Mouse (Mus musculus) erythroblast, embryonic 14.5 days (primary cell): ENCODE results near the gene Lgmn. TPM values are rescaled to one million over a fixed set of nuclear protein-coding genes. Genes with fewer than 3 reads are reported as not detected.

Experiments used
- H3K27me3 ChIP-seq: 2 replicates; pipeline ENCODE4 v1.6.1; 2012; ENCODE audit warnings: inconsistent platforms; ENCODE audit not compliant: control insufficient read depth
- H3K36me3 ChIP-seq: 2 replicates; pipeline ENCODE4 v1.6.1; 2012; ENCODE audit warnings: mild to moderate bottlenecking, inconsistent platforms; ENCODE audit not compliant: control insufficient read depth
- H3K4me1 ChIP-seq: 2 replicates; pipeline ENCODE4 v1.6.1; 2012; ENCODE audit warnings: inconsistent platforms; ENCODE audit not compliant: control insufficient read depth
- H3K4me3 ChIP-seq: replicated peaks from 2 replicates; pipeline ENCODE3; 2012; ENCODE audit warnings: moderate library complexity, mild to moderate bottlenecking, inconsistent platforms
- H3K9me3 ChIP-seq: 2 replicates; pipeline ENCODE4 v1.6.1; 2012; ENCODE audit warnings: low read length, inconsistent platforms, mixed read lengths; ENCODE audit not compliant: control insufficient read depth
- GATA1 ChIP-seq: IDR thresholded peaks from 2 replicates; pipeline ENCODE4 v1.6.1; 2012; ENCODE audit warnings: low read length, inconsistent platforms, mixed read lengths
- TAL1 ChIP-seq: IDR thresholded peaks from 3 replicates; pipeline ENCODE4 v1.6.1; 2012; ENCODE audit warnings: low read length, inconsistent platforms, mixed read lengths
- polyA plus RNA-seq: library from polyadenylated mRNA; stranded (reverse); fragments of >175 nt; gene quantifications from 2 replicates; pipeline ENCODE4 v1.2.3, GENCODE M21; 2012

The Lgmn gene
- polyA plus RNA-seq, 1 experiment: 4.8 TPM

- H3K4me3 ChIP-seq: no peak overlapping the region
- no peaks in the 10 kb centered on the region; the same call in 1 of the 2 replicates for H3K9me3 ChIP-seq
- H3K27me3 ChIP-seq: peaks cover 5% of the 10 kb centered on the region
- H3K36me3 ChIP-seq: no peaks in the 10 kb centered on the region
- H3K4me1 ChIP-seq: peaks cover 11% of the 10 kb centered on the region
- TF ChIP-seq TAL1: no peak
- no peak for TF ChIP-seq GATA1
Observed at GRCm38 (mm10) chr12:102456467-102457193, 17.0 kb upstream of the Lgmn start.

DNA sequence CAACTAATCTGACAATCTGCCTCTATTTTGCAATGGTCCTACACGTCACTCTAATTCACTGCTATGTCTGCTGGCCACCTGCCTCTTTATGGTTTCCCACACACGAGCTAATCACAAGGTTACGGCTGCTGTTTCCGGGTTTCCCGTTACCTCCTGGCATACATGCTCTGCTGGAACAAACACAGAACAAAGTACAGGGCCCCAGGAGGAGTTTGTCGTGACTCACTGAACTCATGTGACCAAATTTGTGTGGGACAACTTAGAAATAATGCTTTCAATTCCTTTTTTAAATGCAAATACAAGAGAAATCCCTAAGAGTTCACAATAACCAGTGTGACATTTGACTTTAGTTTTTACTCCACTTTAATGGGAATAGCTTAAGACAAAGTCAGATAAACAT is 14.0 kb upstream of the Lgmn start:
- Histone ChIP-seq H3K9me3 (no peaks in the 10 kb centered on the region), H3K36me3 (no peaks in the 10 kb centered on the region), H3K27me3 (peaks cover 26% of the 10 kb centered on the region), H3K4me1 (peaks cover 19% of the 10 kb centered on the region), H3K4me3 (no peak overlapping the region)
- no peak for TF ChIP-seq TAL1
- TF ChIP-seq GATA1: no peak

DNA sequence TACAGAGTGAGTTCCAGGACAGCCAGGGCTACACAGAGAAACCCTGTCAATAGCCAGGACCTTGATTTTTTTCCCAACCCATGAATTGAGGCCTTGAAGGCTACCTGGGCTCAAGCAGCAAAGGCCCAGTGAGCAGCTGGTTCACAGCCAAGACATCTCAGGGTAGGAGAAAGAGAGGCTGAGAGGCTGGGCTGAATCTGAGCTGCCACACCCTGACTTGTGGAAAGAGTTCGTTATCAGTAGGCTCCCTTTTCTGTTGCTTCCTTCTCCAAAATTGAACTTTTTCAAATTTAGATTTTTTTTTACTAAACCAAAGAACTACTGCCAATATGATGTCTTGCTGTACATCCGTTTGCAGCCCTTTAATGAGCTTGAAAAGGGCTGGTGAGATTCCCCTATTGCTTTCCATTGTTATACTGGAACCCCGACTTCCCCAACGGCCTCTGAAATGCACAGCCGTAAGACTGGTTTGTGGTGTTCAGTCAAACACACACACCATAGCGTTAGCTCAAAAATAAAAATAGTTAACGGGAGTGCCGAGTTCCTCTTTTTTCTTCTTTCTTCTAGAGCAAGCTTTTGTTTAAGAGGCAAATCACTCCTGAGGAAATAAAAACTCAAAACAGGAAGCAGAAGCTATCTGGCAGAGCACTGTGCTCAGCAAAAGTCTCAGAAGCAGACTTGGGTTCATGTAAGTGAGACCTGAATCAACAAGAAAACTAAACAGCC is 11.7 kb upstream of the Lgmn start:
- no peak overlapping the region for H3K4me3 ChIP-seq
- TF ChIP-seq GATA1 (no peak), TAL1 (no peak)
- no peaks in the 10 kb centered on the region for H3K36me3 ChIP-seq
- peaks cover 12% of the 10 kb centered on the region for H3K4me1 ChIP-seq
- peaks cover 25% of the 10 kb centered on the region for H3K27me3 ChIP-seq
- no peaks in the 10 kb centered on the region for H3K9me3 ChIP-seq

GRCm38 (mm10) chr12:102450437-102450836 is 10.8 kb upstream of the Lgmn start:
- H3K9me3 ChIP-seq: no peaks in the 10 kb centered on the region

GRCm38 (mm10) chr12:102445436-102445835 is 5.8 kb upstream of the Lgmn start:
- peaks cover 11% of the 10 kb centered on the region for H3K27me3 ChIP-seq
- no peaks in the 10 kb centered on the region for H3K36me3 ChIP-seq
- TF ChIP-seq TAL1 (no peak), GATA1 (no peak)
- H3K4me1 ChIP-seq: peaks cover 14% of the 10 kb centered on the region
- no peak overlapping the region for H3K4me3 ChIP-seq
- H3K9me3 ChIP-seq: no peaks in the 10 kb centered on the region

More at GRCm38 (mm10) chr12:102450437-102450836, 10.8 kb upstream of the Lgmn start:
- Histone ChIP-seq H3K4me1 (peaks cover 8% of the 10 kb centered on the region), H3K27me3 (peaks cover 25% of the 10 kb centered on the region), H3K4me3 (no peak overlapping the region), H3K36me3 (no peaks in the 10 kb centered on the region)
- no peak for TF ChIP-seq GATA1
- no peak for TF ChIP-seq TAL1

GRCm38 (mm10) chr12:102443676-102444075 is 4.1 kb upstream of the Lgmn start:
- H3K9me3 ChIP-seq: no peaks in the 10 kb centered on the region
- H3K27me3 ChIP-seq: peaks cover 3% of the 10 kb centered on the region
- H3K4me3 ChIP-seq: no peak overlapping the region
- TF ChIP-seq GATA1 (no peak), TAL1 (no peak)
- H3K4me1 ChIP-seq: peaks cover 30% of the 10 kb centered on the region
- H3K36me3 ChIP-seq: no peaks in the 10 kb centered on the region

DNA sequence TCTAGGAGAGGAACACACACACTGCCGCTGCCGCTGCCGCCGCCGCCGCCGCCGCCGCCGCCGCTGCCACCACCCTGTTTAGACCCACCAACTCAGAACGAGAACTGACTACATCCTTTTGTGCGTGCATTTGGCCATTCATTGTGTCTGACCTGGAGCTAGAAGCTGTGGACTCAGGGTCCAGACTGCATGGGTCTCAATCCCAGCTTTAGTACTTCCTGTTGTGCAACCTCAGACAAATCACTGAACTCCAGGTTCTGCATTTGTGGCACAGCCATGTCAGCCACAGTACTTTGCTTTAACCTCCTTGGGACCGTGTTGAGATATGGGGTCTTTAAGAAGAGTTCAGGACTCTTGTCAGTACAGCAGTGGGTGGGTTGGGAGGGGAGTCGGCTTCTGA is 3.0 kb upstream of the Lgmn start:
- Histone ChIP-seq H3K36me3 (no peaks in the 10 kb centered on the region; the same call in 1 of the 2 replicates), H3K4me3 (no peak overlapping the region), H3K4me1 (peaks cover 40% of the 10 kb centered on the region), H3K27me3 (peaks cover 5% of the 10 kb centered on the region), H3K9me3 (no peaks in the 10 kb centered on the region)
- TF ChIP-seq GATA1 (no peak), TAL1 (no peak)

DNA sequence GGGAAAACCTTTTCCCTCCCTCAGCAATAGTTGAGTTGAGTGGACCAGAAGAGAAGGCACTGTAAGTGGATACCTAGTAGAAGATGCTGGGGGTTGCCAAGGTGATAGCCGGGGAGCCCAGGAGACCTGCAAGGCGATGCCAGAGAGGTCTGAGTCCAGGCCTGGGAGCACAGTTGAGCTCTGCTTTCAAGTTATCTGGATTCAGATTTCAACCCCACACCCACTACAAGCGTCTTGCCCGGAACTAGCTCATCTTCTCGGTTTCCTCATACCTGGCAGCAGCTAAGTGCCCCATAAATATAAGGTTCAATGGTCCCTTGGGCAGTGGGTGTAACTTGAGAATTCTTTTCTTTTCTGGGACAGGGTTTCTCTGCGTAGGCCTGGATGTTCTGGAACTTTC is 1.5 kb upstream of the Lgmn start:
- H3K4me1 ChIP-seq: peaks cover 47% of the 10 kb centered on the region

GRCm38 (mm10) chr12:102440551-102440950 is 938 bp upstream of the Lgmn start:
- Histone ChIP-seq H3K27me3 (peaks cover 2% of the 10 kb centered on the region; the same call in 1 of the 2 replicates), H3K9me3 (no peaks in the 10 kb centered on the region), H3K4me1 (peaks cover 52% of the 10 kb centered on the region), H3K4me3 (no peak overlapping the region), H3K36me3 (no peaks in the 10 kb centered on the region; the same call in 1 of the 2 replicates)
- no peak for TF ChIP-seq GATA1
- TF ChIP-seq TAL1: no peak

More for the DNA sequence above, 1.5 kb upstream of the Lgmn start:
- Histone ChIP-seq H3K9me3 (no peaks in the 10 kb centered on the region), H3K27me3 (peaks cover 2% of the 10 kb centered on the region; the same call in 1 of the 2 replicates), H3K36me3 (no peaks in the 10 kb centered on the region; the same call in 1 of the 2 replicates), H3K4me3 (no peak overlapping the region)
- no peak for TF ChIP-seq TAL1
- no peak for TF ChIP-seq GATA1
